Mouse (Mus musculus) brain, embryonic 18.5 days (tissue): Measurements from ENCODE around the gene Ift122.

Experiments used
- DNase-seq: peaks from one replicate; pipeline ENCODE4 v3.0.0-alpha.2; 2012; ENCODE audit warnings: low read depth, low spot score

Ift122 gene

DNA sequence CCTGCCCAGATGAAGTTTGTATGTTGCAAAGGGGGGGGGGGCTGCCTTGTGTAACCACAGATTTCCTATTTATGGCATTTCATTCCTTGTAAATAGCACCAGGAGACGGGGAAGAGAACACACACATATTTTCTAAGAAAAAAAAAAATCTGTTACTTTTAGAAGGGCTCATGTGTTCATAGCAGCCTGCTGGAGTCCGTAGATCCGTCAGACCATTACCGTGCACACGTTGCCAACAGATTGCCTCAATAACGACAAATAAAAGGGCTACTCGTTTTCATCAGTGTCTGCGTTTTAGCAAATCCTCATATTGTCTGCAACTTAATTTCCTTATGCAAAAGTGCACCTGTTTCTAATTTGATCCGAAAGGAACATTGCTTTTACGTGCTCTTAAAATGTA lies 73.1 kb downstream of the Ift122 start:
- DNase-seq = no peak

- no peak for DNase-seq
Measured at GRCm38 (mm10) chr6:115927292-115928242, 74.3 kb downstream of the Ift122 start.

GRCm38 (mm10) chr6:115930018-115930417 lies 76.7 kb downstream of the Ift122 start:
- DNase-seq = no peak

DNA sequence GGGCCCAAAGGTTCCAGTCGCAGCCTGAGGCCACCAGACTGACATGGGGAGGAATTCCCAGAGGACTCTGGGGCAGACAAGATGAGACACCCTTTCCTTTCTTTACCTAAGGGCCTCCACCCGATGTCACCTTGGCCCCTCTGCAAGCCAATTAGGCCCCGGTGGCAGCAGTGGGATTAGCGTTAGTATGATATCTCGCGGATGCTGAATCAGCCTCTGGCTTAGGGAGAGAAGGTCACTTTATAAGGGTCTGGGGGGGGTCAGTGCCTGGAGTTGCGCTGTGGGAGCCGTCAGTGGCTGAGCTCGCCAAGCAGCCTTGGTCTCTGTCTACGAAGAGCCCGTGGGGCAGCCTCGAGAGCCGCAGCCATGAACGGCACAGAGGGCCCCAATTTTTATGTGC lies 78.4 kb downstream of the Ift122 start, which contains the start of gene Rho:
Gene Rho (plus strand): TSS at position 110 of the 400 bp plus-strand sequence.
- DNase-seq = no peak

DNA sequence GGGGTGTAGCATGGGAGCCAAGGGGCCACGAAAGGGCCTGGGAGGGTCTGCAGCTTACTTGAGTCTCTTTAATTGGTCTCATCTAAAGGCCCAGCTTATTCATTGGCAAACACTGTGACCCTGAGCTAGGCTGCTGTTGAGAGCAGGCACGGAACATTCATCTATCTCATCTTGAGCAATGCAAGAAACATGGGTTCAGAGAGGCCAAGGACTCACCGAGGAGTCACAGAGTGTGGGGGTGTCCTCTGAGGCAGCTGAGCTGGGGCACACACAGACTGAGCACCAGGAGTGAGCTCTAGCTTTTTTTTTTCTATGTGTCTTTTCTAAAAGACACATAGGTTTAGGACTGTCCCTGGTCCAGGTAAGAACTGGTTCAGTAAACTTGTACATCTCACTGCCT lies 79.1 kb downstream of the Ift122 start:
- DNase-seq = no peak

GRCm38 (mm10) chr6:115935544-115935943 lies 82.3 kb downstream of the Ift122 start:
- no peak for DNase-seq

GRCm38 (mm10) chr6:115938011-115938410 lies 84.7 kb downstream of the Ift122 start:
- no peak for DNase-seq

DNA sequence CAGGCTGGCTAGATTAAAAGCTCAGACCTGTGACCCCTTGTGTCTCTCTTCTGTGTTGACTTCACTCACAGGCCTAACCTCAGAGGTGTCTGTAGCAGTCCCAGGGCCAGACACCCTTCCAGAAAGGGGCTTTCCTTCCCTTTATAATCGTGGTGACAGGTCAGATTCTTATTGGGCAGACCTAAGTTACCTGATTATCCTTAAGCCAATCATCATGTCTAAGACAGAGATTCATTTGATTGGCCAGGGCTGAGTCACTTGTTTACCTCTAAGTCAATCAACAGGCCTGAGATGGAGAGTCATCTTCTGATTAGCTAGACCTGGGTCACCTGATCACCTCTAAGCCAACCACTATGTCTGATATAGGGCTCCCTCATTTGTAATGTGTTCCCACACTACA lies 85.5 kb downstream of the Ift122 start:
- DNase-seq = no peak

GRCm38 (mm10) chr6:115940603-115941002 lies 87.3 kb downstream of the Ift122 start:
- DNase-seq = no peak

- DNase-seq = no peak
Measured at GRCm38 (mm10) chr6:115941128-115941527, 87.9 kb downstream of the Ift122 start.

GRCm38 (mm10) chr6:115943498-115944427 lies 90.5 kb downstream of the Ift122 start:
- DNase-seq = no peak

DNA sequence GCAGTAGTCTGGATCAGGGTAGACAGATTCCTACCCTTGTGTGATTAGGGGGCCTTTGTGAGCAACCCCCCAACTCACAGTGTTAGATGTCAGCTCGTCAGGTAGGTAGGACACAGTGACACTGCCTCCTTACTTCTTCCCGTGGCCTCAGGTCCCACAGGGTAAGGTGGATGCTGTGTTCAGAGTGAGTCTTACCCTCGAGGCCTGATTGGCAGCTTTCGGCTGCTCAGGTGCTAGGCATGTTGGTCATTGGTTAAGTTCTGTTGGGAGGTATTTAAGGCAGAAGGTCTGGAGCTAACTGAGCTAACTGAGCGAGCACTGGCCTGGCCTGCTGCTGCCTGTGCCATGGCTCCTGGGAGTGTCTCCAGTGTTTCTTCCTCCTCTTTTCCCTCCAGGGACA lies 91.4 kb downstream of the Ift122 start, which contains the start of gene H1foo:
Gene H1foo (plus strand): TSS at position 301 of the 400 bp plus-strand sequence.
- no peak for DNase-seq

GRCm38 (mm10) chr6:115945633-115946032 lies 92.4 kb downstream of the Ift122 start:
- DNase-seq = no peak

- DNase-seq = no peak
Measured at GRCm38 (mm10) chr6:115946389-115946788, 93.1 kb downstream of the Ift122 start.

GRCm38 (mm10) chr6:115954506-115955074 lies 101.3 kb downstream of the Ift122 start:
- no peak for DNase-seq

GRCm38 (mm10) chr6:115955169-115955568 lies 101.9 kb downstream of the Ift122 start:
- no peak for DNase-seq

- DNase-seq = no peak
Measured at GRCm38 (mm10) chr6:115955664-115956063, 102.4 kb downstream of the Ift122 start.

DNA sequence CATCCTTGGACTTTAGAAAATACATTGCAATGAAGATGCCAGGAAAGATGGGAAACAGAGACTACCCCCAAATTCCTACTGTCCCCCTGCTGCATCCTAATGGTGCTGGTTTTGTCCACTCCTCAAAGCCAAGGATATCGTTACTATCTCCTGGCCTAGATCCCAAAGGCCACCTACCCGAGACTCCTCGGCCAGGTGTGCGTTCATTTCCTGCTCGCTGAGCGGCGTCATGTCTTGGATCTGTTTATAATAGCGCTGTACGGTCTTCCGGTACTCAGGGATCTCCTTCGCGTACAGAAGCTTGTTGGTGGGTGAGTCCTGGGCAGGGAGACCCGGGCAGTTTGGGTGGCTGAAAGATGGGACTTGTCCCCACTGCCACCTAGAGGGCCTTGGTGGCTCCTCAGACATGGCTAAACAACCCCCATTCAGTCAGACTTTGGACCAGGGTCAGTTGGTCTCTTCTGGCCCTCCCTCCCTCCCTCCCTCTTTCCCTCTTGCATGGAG lies 103.2 kb downstream of the Ift122 start:
- no peak for DNase-seq

DNA sequence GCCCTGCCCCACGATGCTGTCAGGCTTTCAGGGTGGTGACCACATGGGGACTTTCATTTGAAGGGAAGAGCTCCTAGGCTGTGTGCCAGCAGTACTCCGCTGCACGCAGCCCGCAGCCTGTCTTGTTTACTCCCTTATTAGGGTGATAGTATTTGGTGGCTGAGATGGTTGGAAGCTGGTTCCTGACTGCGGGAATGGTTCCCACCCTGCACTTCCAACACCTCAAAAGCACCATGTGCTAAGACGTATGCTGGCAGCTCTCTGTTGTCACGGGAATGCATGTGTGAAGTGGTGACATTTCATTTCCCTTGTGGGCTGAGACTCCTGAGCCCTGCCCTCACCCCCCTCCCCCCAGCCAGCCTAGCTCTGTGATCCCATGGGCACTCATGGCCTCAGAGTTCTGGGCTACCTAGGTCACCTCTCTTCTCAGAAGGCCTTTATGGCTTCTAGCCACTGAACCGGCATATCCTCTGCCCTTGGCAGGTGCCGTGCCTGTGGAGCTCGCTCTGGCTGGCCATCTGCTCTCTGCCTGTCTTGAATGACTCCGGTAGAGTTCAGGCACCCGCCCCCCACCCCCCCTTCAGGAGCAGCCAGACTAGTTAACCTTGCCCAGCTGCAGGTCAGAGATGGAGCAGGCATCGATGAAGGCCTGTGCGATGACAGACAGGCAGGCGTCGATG lies 103.8 kb downstream of the Ift122 start:
- no peak for DNase-seq

DNA sequence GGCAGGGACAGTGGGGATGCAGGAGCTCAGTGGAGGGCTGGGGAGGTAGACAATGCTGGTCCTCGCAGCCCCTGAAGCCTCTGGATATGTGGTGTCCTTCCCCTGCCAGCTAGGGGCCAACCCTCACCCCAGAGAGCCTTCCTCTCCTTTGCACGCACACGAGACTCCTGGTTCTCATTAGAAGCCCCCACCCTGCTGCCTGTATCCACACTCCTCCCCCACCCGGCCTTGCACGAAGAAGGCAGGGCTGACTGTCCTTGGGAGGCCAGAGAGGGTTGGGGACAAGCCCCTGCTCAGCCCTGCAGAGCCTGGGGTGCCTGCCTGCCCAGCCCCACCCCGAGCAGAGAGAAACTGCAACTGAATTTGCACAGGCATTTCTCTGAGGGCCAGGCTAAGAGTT lies 104.4 kb downstream of the Ift122 start:
- DNase-seq = no peak

GRCm38 (mm10) chr6:115958445-115958844 lies 105.2 kb downstream of the Ift122 start:
- no peak for DNase-seq
